Mouse (Mus musculus) testis, postnatal 14 days (tissue): ENCODE results near the gene U2af2.

Source experiments
- DNase-seq: peaks from one replicate; pipeline ENCODE4 v3.0.0; 2021; ENCODE audit warnings: low spot score

Gene U2af2

GRCm38 (mm10) chr7:5112701-5113100, 50.8 kb downstream of the U2af2 start:
- no peak for DNase-seq

- DNase-seq = no peak
Measured at GRCm38 (mm10) chr7:5116850-5117249, 54.9 kb downstream of the U2af2 start, which contains the start of gene Rfpl4. Gene Rfpl4 (minus strand): TSS chr7:5116950.

GRCm38 (mm10) chr7:5125078-5125477, 63.1 kb downstream of the U2af2 start:
- DNase-seq = no peak

- peak; percentile 76 for DNase-seq
Measured at GRCm38 (mm10) chr7:5125549-5126406, 63.8 kb downstream of the U2af2 start, which contains the start of gene Rasl2-9. Gene Rasl2-9 (minus strand): TSS chr7:5125950.
